Mouse (Mus musculus) inflammation-experienced regulatory T-cells, adult 16 weeks (primary cell): ENCODE results near the gene Astn2. TPM values are rescaled to one million over a fixed set of nuclear protein-coding genes. Genes with fewer than 3 reads are reported as not detected.

Source experiments
- polyA plus RNA-seq: library from polyadenylated mRNA; unstranded; fragments of 100-300 nt; shearing (Covaris generic); gene quantifications from one replicate; pipeline ENCODE4 v1.2.1, GENCODE M21; 2017

Gene Astn2
- polyA plus RNA-seq: not detected

GRCm38 (mm10) chr4:66404201-66404711, at the start of gene Astn2:
Gene Astn2 (minus strand): TSS chr4:66404611.

GRCm38 (mm10) chr4:65604504-65605150, 799.8 kb downstream of the Astn2 start, which contains the start of gene Trim32:
Gene Trim32 (plus strand): TSS chr4:65604986.

